Mouse (Mus musculus) small intestine, adult 2 months (tissue): Measurements from ENCODE around the gene L3mbtl2. TPM values are rescaled to one million over a fixed set of nuclear protein-coding genes. Genes with fewer than 3 reads are reported as not detected.

ENCODE experiments used
- H3K27ac ChIP-seq: fragments of 200-500 bp; 2 replicates; pipeline ENCODE4 v1.5.1; 2012; ENCODE audit warnings: low read depth, low read length, control low read depth, inconsistent platforms; ENCODE audit not compliant: insufficient read depth
- H3K27me3 ChIP-seq: fragments of 200-500 bp; 2 replicates; pipeline ENCODE4 v1.6.1; 2012; ENCODE audit warnings: mild to moderate bottlenecking, moderate library complexity, low read length, inconsistent platforms; ENCODE audit not compliant: control insufficient read depth, insufficient read depth
- H3K36me3 ChIP-seq: fragments of 200-500 bp; 2 replicates; pipeline ENCODE4 v1.6.1; 2012; ENCODE audit warnings: mild to moderate bottlenecking, low read length, control low read depth, inconsistent platforms; ENCODE audit not compliant: control insufficient read depth, insufficient read depth
- H3K4me1 ChIP-seq: fragments of 200-500 bp; 2 replicates; pipeline ENCODE4 v1.6.1; 2012; ENCODE audit warnings: low read length, inconsistent platforms, mixed read lengths; ENCODE audit not compliant: control insufficient read depth, insufficient read depth, insufficient read length
- H3K4me3 ChIP-seq: fragments of 200-500 bp; 2 replicates; pipeline ENCODE4 v1.5.1; 2012; ENCODE audit warnings: low read depth, mild to moderate bottlenecking, control low read depth, inconsistent platforms, low read length, moderate library complexity
- CTCF ChIP-seq: fragments of 200-500 bp; IDR thresholded peaks from 2 replicates; pipeline ENCODE4 v1.5.1; 2012; ENCODE audit warnings: low read depth, mild to moderate bottlenecking, control low read depth, inconsistent platforms, low read length, moderate library complexity, mixed read lengths; ENCODE audit not compliant: insufficient replicate concordance, insufficient read length; ENCODE audit errors: extremely low read depth
- POLR2A ChIP-seq: fragments of 200-500 bp; IDR thresholded peaks from 2 replicates; pipeline ENCODE4 v1.6.1; 2012; ENCODE audit warnings: low read depth, mild to moderate bottlenecking, control low read depth, inconsistent platforms, low read length, moderate library complexity
- WGBS: fragments of 180-500 bp; shearing (Covaris S2); methylation state at CpG from one replicate; pipeline ENCODE4 v1.1.7; 2018; 5-methylcytosine and 5-hydroxymethylcytosine counted together
- polyA plus RNA-seq: library from polyadenylated mRNA; depleted of rRNA; stranded (reverse); fragments of >200 nt; gene quantifications from 2 replicates; pipeline ENCODE4 v1.2.3, GENCODE M21; 2012

L3mbtl2 gene
- polyA plus RNA-seq, 1 experiment, result 7.8 TPM

GRCm38 (mm10) chr15:81670231-81670640 is 6.5 kb downstream of the L3mbtl2 start:
- 76% methylated on average over 4 of the region's 4 CpGs for WGBS
- Histone ChIP-seq H3K4me3 (no peak overlapping the region), H3K27me3 (no peaks in the 10 kb centered on the region), H3K36me3 (peaks cover 28% of the 10 kb centered on the region), H3K4me1 (no peaks in the 10 kb centered on the region), H3K27ac (no peak overlapping the region)
- no peak for TF ChIP-seq POLR2A
- TF ChIP-seq CTCF, result peak; percentile 57; the same call in 1 of the 2 replicates

GRCm38 (mm10) chr15:81676637-81677036 is 12.9 kb downstream of the L3mbtl2 start:
- no peak overlapping the region for H3K27ac ChIP-seq
- no peak for TF ChIP-seq POLR2A
- no peak for TF ChIP-seq CTCF
- peaks cover 22% of the 10 kb centered on the region for H3K36me3 ChIP-seq
- 55% methylated on average over 3 of the region's 3 CpGs for WGBS
- no peaks in the 10 kb centered on the region for H3K27me3 ChIP-seq
- H3K4me3 ChIP-seq, result no peak overlapping the region
- no peaks in the 10 kb centered on the region for H3K4me1 ChIP-seq

DNA sequence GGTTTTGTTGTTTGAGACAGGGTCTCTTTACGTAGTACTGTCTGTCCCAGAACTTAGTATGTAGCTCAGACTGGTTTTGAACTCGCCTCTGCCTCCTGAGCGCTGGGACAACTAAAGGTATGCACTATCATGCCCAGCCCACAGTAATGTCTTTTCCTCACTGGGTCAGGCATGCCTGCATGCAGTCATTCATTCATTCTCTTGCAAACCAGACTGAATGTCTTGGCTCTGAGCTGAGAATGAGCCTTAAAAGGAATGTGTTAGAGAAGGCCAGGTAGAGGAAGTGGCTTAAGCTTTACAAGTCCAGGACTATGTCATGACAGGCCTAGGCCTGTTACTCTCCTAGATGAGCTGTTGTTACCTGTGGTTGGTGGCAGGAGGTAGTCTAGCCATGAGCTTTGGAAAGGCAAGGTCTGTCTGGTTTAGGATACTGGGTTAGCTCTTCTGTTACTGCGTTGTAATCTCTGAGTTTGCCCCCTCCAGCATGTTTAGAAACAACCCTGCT is 16.7 kb downstream of the L3mbtl2 start:
- Histone ChIP-seq H3K36me3 (peaks cover 41% of the 10 kb centered on the region), H3K27ac (no peak overlapping the region), H3K27me3 (no peaks in the 10 kb centered on the region), H3K4me1 (no peaks in the 10 kb centered on the region), H3K4me3 (no peak overlapping the region)
- TF ChIP-seq POLR2A, result no peak
- no peak for TF ChIP-seq CTCF
- WGBS, result 96% methylated on average over 4 of the region's 4 CpGs

- WGBS, result 3% methylated on average over 41 of the region's 41 CpGs
- no peak overlapping the region for H3K27ac ChIP-seq
- H3K36me3 ChIP-seq, result no peaks in the 10 kb centered on the region
- peaks cover 17% of the 10 kb centered on the region for H3K27me3 ChIP-seq
- TF ChIP-seq CTCF, result no peak
- TF ChIP-seq POLR2A, result no peak
- H3K4me3 ChIP-seq, result peak overlapping the region; percentile 73
- H3K4me1 ChIP-seq, result peaks cover 8% of the 10 kb centered on the region; the same call in 1 of the 2 replicates
Measured at GRCm38 (mm10) chr15:81693366-81693966, 29.8 kb downstream of the L3mbtl2 start.

GRCm38 (mm10) chr15:81693967-81694881 is 30.5 kb downstream of the L3mbtl2 start:
- Histone ChIP-seq H3K27me3 (peaks cover 17% of the 10 kb centered on the region), H3K36me3 (no peaks in the 10 kb centered on the region), H3K4me1 (peaks cover 8% of the 10 kb centered on the region; the same call in 1 of the 2 replicates), H3K4me3 (peak overlapping the region; percentile 73), H3K27ac (no peak overlapping the region)
- TF ChIP-seq POLR2A, result no peak
- TF ChIP-seq CTCF, result peak; percentile 59; the same call in 1 of the 2 replicates
- 2% methylated on average over 103 of the region's 107 CpGs for whole genome bisulfite sequencing

GRCm38 (mm10) chr15:81694891-81695290 is 31.2 kb downstream of the L3mbtl2 start:
- H3K27me3 ChIP-seq, result peaks cover 17% of the 10 kb centered on the region
- 61% methylated on average over 19 of the region's 19 CpGs for WGBS
- peaks cover 8% of the 10 kb centered on the region; the same call in 1 of the 2 replicates for H3K4me1 ChIP-seq
- H3K27ac ChIP-seq, result no peak overlapping the region
- peak overlapping the region; percentile 73 for H3K4me3 ChIP-seq
- no peaks in the 10 kb centered on the region for H3K36me3 ChIP-seq
- no peak for TF ChIP-seq CTCF
- TF ChIP-seq POLR2A, result no peak

- Histone ChIP-seq H3K4me1 (peaks cover 8% of the 10 kb centered on the region; the same call in 1 of the 2 replicates), H3K27me3 (peaks cover 17% of the 10 kb centered on the region), H3K36me3 (no peaks in the 10 kb centered on the region), H3K27ac (no peak within 1 kb of the TSS), H3K4me3 (no peak within 1 kb of the TSS)
- WGBS, result 85% methylated on average over 7 of the region's 7 CpGs
- TF ChIP-seq CTCF (no peak), POLR2A (no peak)
Measured at GRCm38 (mm10) chr15:81697175-81697574, 33.5 kb downstream of the L3mbtl2 start, which contains the start of gene Chadl. Gene Chadl (minus strand): TSS chr15:81697287.
